Mouse (Mus musculus) adrenal gland, adult 8-10 months (tissue): Measurements from ENCODE around the gene Ddah2. TPM values are rescaled to one million over a fixed set of nuclear protein-coding genes. Genes with fewer than 3 reads are reported as not detected.
A peak's percentile ranks its signal among the peaks of the same experiment; 100 is the strongest.
"Not testable (repeated sequence)": the region's sequence is repeated elsewhere in the genome, so short reads cannot be mapped to it uniquely, and the experiment has no call there.

Source experiments
- DNase-seq: peaks from one replicate; pipeline ENCODE4 v3.0.0; 2022
- total RNA-seq, 4 experiments: library from RNA; stranded (reverse); gene quantifications; 2 replicates each; pipeline ENCODE4 v1.2.4; 2022

The Ddah2 gene
- total RNA-seq, 4 experiments from 2014 or later, result 12.4 to 29.5 (median 21.6) TPM

GRCm38 (mm10) chr17:35027277-35028068 lies 31.4 kb upstream of the Ddah2 start, which contains the start of gene Sapcd1:
Sapcd1 (minus strand) TSS chr17:35028016.
- no peak for DNase-seq

GRCm38 (mm10) chr17:35028315-35028714 lies 30.5 kb upstream of the Ddah2 start:
- no peak for DNase-seq

DNA sequence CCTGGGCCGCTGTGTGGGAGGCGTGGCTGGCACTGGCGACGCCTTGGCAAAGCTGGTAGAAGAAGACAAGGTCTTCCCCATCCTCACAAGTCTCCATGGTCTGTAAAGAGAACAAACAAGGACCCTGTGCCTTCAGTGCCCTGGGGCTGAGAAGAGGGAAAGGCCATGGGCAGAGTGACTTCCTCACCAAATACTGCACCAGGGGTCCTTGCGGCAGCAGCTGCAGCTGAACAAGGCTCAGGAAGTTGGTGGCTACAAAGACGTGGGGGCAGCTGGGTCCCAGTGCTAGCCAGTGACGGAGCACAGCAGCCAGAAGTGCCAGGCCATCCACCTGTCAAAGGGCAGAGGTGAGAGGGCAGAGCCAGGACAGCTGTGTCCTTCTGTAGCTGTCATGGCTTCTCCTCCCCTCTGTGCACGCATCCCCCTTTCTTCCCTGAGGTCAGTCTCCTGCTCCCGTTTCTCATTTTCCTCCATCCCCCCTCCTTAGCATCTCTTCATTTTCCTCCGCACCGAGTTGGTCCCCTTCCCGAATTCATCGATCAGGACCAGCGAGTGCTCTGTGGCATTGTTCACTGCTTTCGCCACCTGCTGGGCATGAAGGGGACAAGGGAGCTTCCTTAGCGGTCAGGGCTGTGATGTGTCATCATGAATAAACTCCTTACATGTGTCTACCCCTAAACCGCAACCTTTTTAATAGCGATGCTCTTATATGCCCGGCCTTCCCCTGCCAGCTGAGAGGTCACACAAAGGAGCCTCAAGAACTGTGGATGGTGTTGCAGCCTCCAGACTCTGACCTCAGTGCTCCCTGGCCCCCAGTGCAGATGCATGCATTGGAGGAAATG lies 28.9 kb upstream of the Ddah2 start:
- no peak for DNase-seq

DNA sequence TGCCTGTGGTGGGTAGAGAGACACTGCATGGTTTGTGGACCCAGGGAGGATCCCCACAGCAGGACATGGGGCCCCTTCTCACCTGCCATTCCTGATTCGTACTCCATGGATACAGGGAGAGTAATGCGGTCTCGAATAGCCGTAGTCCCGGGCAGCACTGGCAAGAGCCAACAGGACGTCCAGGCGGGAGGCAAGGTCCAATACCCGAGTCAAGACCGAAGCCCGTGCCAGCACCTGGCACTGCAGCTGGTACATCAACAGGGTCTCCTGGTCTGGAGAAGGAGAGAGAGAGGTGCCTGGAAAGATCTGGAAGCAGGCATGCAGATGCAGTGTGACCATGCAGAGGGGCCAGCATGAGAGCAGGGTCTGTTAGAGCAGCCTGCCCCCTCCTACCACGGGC lies 27.6 kb upstream of the Ddah2 start:
- DNase-seq, result no peak

DNA sequence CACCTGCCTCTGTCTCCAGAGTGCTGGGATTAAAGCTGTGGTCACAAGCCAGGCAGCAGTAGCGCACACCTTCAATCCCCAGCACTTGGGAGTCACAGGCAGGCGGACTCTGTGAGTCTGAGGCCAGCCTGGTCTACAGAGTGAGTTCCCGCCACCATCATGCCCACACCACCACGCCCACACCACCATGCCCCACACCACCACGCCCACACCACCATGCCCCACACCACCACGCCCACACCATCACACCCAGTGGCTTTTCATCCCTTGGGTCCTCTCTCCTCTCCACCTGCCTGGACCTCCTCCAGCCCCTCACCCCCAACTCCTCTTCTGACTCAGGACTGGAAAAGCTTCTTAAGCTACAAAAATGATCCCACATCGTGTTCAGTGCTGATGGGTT lies 27.0 kb upstream of the Ddah2 start:
- no peak for DNase-seq

- DNase-seq, result no peak
These were observed 26.4 kb upstream of the Ddah2 start for GRCm38 (mm10) chr17:35032323-35032870.

GRCm38 (mm10) chr17:35033703-35034102 lies 25.1 kb upstream of the Ddah2 start:
- DNase-seq, result not testable (repeated sequence)

GRCm38 (mm10) chr17:35034896-35035295 lies 23.9 kb upstream of the Ddah2 start:
- no peak for DNase-seq

GRCm38 (mm10) chr17:35039121-35039873 lies 19.5 kb upstream of the Ddah2 start:
- no peak for DNase-seq

DNA sequence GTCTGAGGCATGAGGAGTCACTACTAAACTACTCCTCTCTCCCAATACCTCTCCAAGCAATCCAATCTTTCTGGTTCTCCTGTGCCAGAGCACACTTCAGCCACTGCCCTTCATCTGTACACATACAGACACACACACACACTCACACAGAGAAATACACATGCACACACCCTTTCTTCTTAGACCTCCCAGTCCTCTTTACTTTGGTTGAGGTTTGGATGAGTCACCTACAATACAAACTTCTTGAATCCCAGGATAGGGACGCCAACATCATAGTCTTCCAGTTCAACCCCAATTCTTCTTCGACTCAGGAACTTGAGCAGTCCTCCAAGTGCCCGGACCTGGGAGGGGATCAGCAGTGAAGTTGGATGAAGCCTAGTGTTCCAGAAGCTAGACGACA lies 15.0 kb upstream of the Ddah2 start:
- DNase-seq, result no peak

GRCm38 (mm10) chr17:35044904-35045806 lies 13.7 kb upstream of the Ddah2 start:
- DNase-seq, result no peak

DNA sequence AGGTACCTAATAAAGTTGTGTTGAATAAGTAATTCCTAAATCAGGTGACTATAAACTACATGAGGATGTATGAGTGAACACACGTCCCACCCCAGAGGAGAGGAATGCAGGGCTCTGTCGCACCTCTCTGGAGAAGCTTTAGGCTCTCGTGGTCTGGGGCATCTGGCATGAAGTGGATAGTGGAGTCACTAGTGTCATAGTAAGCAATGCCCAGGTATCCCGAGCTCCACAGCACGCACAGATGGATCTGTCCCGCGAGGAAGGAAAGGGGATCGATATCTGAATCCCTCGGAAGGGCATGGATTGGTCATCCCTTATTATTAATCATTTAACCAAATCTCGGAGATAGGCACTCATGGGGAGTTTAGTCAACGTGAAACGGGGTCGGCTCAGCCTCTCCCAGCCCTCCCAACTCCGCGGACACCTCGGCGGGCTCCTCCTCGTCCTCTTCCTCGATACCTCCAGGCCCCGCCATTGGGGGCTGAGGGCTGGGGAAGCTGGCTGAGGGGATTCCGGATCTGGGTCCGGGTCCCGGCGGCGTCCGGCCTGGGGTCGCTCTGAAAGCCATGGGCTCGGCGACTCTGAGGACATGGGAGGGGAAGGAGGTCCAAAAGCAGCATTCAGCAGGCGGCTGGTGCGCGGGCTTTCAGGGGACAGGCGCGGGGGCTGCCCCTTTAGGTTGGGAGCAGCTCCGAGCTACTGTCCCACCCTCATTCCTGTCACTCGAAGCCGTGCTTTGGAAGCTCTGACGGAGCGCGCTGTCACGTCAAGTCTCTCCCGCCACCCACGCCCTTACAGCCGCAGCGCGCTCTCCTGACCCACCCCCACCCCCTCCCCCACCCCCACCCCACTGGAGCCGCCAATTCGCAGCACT lies 12.8 kb upstream of the Ddah2 start:
- no peak for DNase-seq

DNA sequence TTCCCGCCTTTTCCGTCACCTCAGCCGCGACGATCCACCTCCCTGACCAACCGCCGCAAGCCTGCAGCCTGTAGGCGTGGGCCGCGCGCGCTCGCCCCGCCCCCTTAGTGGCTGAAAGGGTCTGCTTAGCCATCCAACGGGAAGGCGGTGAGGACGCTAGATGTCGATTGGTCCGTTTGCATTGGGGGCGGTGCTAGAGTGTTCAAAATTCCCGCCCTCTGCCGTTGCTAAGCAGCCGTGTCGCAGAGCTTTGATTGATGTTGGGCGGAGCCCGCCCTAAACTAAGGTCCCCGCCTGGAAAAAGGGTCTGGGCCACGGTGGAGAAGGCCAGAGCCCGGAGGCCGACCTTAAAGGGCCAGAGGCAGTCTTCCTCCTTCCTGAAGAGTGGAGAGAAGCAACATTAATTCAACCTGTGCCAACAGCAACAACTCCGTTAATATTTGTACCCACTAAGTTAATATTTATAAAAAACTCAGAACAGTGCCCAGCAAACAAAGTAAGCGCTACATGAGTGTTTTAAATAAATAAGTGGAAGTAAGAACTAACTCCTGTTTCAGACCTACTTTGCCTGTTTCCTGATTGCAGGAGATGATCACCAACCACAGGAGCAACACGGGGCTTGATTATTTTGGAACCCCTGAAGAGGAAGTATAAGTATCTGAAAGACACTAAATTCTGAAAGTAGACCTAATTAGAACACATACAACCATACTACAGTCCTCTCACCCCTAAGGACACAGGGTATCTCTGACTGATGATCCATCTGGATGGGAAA lies 12.0 kb upstream of the Ddah2 start, which contains the start of gene Msh5:
Gene Msh5, minus strand, starts transcription at position 65 of the 775 bp plus-strand sequence.
- peak; percentile 96 for DNase-seq

GRCm38 (mm10) chr17:35047688-35048087 lies 11.1 kb upstream of the Ddah2 start:
- DNase-seq, result no peak

DNA sequence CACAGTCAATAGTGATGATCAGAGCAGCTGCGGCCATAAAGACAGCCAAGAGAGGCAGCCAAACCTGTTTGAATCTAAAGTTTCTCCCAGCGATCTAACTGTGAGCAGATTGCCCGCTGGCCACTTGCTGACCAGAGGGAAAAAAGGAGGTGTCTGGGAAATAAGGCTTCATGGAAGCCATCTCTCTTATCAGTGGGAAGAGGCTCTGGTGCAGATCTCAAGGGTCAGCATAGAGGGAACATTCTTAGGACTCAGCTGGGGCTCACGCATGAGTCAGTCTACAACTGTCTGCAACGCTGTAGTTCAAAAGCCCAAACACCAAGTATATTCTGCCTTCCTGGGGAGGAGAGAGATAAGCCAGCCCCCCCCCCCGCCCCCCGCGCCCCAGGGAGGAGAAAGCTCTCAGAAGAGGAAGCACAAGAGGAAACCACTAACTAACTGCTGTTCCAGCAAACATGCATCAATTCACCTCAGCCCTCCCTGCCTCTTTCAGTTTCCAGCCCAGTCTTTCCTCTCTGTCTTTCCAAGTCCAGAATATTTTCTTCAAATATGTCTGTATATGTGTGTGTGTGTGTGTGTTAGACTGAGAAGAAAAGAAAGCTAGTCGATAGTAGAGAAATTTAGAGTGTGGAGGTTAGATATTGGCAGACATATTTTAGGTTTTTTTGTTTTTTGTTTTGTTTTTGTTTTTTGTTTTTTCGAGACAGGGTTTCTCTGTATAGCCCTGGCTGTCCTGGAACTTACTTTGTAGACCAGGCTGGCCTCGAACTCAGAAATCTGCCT lies 10.5 kb upstream of the Ddah2 start:
- no peak for DNase-seq

- no peak for DNase-seq
These were observed 9.8 kb upstream of the Ddah2 start for GRCm38 (mm10) chr17:35048932-35049440.

DNA sequence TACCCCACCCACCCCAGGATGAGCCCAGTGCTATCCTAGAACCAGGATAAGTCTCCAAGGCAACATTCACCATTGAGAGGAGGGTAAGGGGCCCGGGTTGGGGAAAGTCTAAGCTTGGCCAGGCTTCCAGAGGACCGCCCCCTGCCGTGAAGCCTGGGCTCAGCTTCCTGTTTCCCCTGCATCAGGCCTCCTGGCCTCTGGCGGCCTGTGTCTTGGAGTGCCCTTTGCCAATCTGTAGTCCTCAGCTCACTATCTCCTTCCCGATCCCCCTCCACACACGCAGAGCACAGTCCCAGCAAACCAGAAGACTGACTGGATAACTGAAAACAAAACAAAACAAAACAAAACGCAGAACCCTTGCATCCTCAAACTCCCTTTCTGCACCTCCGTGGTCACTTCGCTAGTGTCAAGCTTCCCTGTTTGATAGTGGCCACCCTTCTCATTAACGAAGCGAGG lies 9.2 kb upstream of the Ddah2 start, which contains the start of gene Clic1:
Gene Clic1, plus strand, starts transcription at position 406 of the 456 bp plus-strand sequence.
- DNase-seq, result peak; percentile 38

DNA sequence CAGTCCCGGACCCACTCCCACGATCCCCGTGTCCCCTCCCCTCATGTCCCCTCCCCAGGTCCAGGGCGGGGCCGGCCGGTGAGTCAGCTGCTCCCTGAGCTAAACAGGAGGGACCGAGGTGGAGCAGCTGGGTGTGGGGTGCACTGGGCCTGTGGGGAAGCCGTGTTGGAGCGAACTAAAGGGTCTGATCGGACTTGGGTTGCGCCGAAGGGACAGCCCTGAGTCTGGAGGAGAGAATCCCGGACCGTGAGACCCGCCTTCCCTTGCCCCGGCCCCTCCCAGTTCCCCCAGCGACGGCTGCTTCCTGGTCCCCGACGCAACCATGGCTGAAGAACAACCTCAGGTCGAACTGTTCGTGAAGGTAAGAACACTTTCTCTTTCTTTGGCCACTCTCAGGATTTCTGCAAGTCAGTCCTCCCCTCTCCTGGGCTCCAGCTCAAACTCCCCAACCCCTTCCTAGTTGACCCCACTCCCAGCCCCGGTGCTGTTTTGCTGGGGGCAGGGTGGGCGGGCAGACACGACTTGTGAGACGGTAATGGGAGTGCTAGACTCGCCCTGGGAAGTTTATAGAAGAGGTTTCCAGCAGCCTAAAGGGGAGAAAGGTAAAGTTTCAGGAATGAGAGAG lies 8.6 kb upstream of the Ddah2 start:
- peak; percentile 49 for DNase-seq
